Mouse (Mus musculus): ENCODE data around the gene Mboat1.

Gene Mboat1

GRCm38 (mm10) chr13:30250341-30250905 lies 114.1 kb downstream of the Mboat1 start:
- peak; percentile 36 for DNase-seq (ENCODE audit: low spot score)

- DNase-seq (ENCODE audit: low spot score), result no peak
Observed at GRCm38 (mm10) chr13:30251431-30251830, 115.1 kb downstream of the Mboat1 start.

DNA sequence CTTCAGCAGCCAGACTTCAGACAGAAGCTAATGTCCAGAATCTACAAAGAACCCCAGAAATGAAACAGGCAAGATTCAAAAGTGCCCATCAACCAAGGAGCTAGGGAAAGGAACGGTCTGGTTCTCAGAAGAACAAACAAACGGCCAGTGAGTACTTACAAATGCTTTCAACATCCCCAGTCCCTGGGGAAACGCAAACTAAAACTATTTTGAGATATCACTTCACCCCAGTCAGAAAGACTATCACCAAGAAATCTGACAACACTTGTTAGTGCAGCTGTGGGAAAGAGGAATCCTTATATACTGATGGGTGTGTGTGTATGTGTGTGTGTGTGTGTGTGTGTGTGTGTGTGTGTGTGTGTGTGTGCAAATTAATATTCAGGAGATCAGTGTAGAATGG lies 116.4 kb downstream of the Mboat1 start:
- DNase-seq (ENCODE audit: low spot score), result no peak

GRCm38 (mm10) chr13:30253636-30254264 lies 117.5 kb downstream of the Mboat1 start:
- peak; percentile 64 for DNase-seq (ENCODE audit: low spot score)

DNA sequence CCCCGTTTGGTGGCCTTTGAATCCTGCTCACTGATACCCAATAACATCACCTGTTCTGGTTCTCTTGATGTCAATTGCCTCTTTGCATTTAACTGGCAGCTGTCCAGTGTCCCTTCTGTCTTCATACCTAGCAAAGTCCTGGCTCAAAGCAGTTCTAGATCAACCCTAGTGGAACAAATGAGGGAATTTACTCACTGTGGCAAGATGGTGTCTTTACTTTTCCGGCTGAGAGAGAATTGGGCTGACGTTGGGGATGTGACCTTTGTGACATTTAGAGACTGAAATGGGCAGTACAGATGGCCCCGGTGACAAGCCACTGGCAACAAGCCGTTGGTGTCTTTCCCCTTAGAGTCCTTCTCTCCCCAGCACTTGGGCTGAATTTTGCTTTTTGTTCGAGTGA lies 118.1 kb downstream of the Mboat1 start:
- DNase-seq (ENCODE audit: low spot score), result peak; percentile 62

DNA sequence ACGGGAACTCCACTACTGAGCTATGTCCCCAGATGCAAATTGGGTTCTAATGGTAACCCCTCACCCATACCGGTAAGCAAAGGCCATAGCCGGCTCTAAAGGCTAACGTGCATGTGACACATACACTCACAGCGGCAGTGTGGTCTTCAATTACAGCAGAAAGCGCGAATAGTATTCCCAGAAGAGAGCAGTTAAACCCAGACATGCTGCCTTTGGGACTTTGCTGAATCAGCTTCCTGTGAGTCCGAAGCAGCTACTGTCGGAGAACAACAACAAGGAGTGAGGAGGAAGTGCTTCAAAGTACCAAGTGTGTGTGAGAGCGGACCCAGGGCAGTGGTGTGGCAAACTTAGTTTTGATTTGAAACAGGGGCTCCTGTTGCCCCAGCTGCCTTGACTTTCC lies 122.5 kb downstream of the Mboat1 start:
- DNase-seq (ENCODE audit: low spot score), result no peak

GRCm38 (mm10) chr13:30259326-30259725 lies 123.0 kb downstream of the Mboat1 start:
- no peak for DNase-seq (ENCODE audit: low spot score)

DNA sequence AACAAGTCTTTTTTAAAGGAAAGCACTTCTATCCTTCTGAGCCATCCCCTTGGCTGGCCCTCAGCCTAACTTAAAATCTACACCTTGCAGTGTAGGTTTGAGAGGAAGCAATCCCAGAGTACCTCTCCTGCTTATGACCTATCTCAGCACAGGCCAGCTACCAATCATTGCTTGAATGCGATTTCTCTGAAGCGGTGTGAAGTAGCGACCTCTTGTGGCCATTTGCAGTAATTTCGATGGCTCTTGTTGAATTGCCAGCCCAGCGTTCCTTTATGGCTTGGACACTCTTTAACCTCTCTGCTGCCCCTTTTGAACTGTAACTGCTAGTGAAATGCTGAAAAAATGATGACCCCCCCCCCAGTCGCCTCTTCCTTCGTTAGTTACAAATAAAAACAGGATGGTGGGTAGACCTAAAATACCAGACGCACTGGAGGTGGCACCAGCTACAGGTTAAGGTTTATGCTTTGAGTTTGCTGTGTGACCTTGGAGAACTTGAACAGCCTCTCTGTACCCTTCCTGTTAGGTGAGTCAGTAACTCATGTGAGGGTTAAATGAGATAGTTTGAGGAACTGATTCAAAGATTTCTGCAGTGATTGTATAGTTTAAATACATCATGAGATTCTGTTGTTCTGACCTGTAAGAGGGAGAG lies 123.7 kb downstream of the Mboat1 start:
- DNase-seq (ENCODE audit: low spot score), result peak; percentile 96

GRCm38 (mm10) chr13:30263681-30264080 lies 127.4 kb downstream of the Mboat1 start:
- no peak for DNase-seq (ENCODE audit: low spot score)

DNA sequence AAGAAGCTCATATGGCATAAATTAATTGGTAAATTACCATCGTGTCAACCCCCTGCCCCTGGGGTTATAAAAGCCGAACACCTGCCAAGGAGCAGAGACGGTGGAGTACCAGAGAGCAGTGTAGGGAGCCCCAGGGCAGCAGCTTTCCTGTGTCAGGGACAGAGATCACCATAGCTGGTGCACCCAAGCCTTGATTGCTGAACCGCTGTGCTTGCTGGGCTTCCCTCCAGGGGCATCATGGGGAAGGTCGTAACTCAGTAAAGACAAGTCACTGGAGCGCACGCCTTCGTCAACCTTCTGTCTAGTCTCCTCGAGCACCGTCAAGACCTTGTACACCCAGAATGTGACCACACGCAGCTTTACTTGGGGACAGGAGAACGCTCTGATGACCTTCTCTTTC lies 128.0 kb downstream of the Mboat1 start:
- peak; percentile 56 for DNase-seq (ENCODE audit: low spot score)

DNA sequence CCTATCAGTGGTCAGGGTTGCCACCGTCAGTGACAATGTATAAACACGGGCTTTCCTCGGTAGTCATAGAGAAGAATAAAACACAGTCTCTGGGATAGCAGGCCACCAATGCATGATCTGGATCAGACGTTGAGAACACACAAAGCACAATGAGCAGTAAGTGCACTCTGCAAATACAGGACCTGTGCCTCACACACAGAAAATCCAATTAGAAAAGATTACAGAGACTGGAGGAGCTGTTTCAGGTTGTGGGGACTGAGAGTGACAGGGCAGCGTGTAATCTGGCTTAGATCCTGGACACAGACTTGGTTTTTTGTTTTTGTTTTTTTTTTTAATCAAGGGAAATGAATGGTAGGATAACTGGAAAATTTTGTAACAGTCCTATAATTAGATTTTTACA lies 128.5 kb downstream of the Mboat1 start:
- DNase-seq (ENCODE audit: low spot score), result no peak

GRCm38 (mm10) chr13:30266036-30266435 lies 129.7 kb downstream of the Mboat1 start:
- DNase-seq (ENCODE audit: low spot score), result no peak

DNA sequence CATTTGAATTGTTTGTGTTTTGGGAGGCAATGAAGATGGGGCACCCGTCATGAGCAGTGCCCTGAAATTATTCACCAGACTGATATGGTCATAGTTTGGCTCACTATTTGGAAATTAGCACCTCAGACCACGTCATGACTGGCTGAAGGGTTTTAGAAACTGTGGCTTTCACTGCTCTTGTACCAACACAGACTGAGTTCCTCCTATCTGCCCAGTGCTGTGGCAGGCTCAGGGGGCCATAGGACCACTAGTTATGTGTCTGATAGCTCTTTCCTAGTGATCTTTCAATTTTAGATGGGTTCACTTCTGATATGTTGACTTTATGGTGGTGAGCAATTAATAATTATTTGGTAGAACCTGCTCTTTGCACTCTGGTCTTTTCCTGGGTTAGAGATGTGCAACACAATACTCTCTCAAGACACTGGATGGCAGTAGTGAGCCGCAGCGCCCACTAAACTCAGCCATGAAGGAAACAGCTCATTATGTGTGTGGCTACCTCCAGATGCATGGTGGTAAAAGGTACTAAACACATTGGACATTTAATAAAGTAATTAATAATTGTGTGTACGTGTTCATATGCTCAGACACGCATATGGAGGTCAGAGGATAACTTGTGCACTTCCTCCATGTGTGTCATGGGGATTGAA lies 135.9 kb downstream of the Mboat1 start:
- DNase-seq (ENCODE audit: low spot score), result peak; percentile 82

Measured in retina, embryonic 14.5 days (tissue).